Mouse (Mus musculus): ENCODE results near the gene Spty2d1. TPM values are rescaled to one million over a fixed set of nuclear protein-coding genes. Genes with fewer than 3 reads are reported as not detected.

Gene Spty2d1
- polyA plus RNA-seq, 1 experiment from 2014 or later: 23.8 TPM

GRCm38 (mm10) chr7:47022482-47022881, 14.3 kb upstream of the Spty2d1 start:
- no peak overlapping the region for H3K27ac ChIP-seq (ENCODE audit: low read depth)
- no peaks in the 10 kb centered on the region for H3K9me3 ChIP-seq (ENCODE audit: low read depth, low read length)
- H3K4me3 ChIP-seq (ENCODE audit: low read depth, low read length): no peak overlapping the region
- H3K9ac ChIP-seq: no peak overlapping the region
- no peak for TF ChIP-seq CTCF (IDR thresholded peaks at IDR 0.05; ENCODE audit: low read depth)
- WGBS: 58% methylated on average over 8 of the region's 8 CpGs
- DNase-seq (no peak), ATAC-seq (ENCODE audit: insufficient read depth) (no peak)
- no peaks in the 10 kb centered on the region for H3K4me1 ChIP-seq (ENCODE audit: insufficient read depth)
- no peaks in the 10 kb centered on the region for H3K36me3 ChIP-seq (ENCODE audit: insufficient read depth)
- no peak overlapping the region for H3K4me2 ChIP-seq
- H3K27me3 ChIP-seq (ENCODE audit: insufficient read depth, low read length): no peaks in the 10 kb centered on the region

DNA sequence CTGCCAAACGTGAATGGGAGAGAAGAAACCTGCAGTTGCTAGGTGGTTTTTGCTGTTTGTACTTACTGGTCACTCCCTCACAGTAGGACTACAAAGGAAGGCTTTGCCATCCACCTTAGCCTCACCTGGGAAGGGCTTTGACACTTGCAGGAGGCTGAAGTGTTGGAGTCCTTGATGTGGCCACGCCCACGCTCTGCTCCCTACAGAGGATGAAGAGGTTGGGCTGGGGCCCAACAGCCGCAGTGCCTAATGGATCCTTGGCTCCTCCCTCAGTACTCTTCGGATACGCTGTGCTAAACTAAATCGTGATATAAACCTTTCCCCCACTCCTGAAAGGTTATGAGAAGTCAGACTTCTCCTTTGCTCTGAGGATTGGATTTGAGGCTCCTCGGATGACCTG, 12.7 kb upstream of the Spty2d1 start:
- Histone ChIP-seq H3K36me3 (ENCODE audit: insufficient read depth) (no peaks in the 10 kb centered on the region), H3K9ac (0 out of 2 replicates have a peak overlapping the region, but pooled peaks have one; percentile 35), H3K4me2 (peak overlapping the region; percentile 50), H3K27me3 (ENCODE audit: insufficient read depth, low read length) (no peaks in the 10 kb centered on the region), H3K4me1 (ENCODE audit: insufficient read depth) (no peaks in the 10 kb centered on the region), H3K27ac (ENCODE audit: low read depth) (no peak overlapping the region), H3K9me3 (ENCODE audit: low read depth, low read length) (no peaks in the 10 kb centered on the region), H3K4me3 (ENCODE audit: low read depth, low read length) (peak overlapping the region; percentile 14)
- ATAC-seq (ENCODE audit: insufficient read depth) (peak; percentile 69; the same call in 1 of the 2 replicates), DNase-seq (peak; percentile 74)
- WGBS: 6% methylated on average over 8 of the region's 8 CpGs
- TF ChIP-seq CTCF (IDR thresholded peaks at IDR 0.05; ENCODE audit: low read depth): no peak

DNA sequence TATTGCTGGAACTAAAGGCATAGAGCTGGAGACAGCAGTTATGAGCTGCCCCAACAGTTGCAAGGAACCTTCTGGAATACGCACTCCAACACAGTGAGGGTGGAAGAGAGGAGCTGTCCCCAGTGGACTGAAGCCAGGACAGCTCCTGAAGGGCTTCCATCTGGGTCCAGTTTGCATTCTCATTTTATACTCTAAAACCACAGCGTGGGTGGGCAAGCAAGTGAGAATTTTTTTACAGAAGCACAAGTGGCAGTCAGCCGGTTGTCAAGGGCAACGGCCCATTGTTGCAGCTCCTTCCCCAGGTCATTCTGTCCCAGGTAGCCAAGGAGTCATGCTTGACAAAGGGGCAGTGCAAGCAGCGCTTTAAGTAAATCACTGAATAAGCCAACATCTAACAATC, 11.4 kb upstream of the Spty2d1 start:
- Histone ChIP-seq H3K27me3 (ENCODE audit: insufficient read depth, low read length) (no peaks in the 10 kb centered on the region), H3K36me3 (ENCODE audit: insufficient read depth) (no peaks in the 10 kb centered on the region), H3K9ac (no peak overlapping the region), H3K27ac (ENCODE audit: low read depth) (no peak overlapping the region), H3K4me2 (no peak overlapping the region), H3K4me1 (ENCODE audit: insufficient read depth) (peaks cover 7% of the 10 kb centered on the region), H3K9me3 (ENCODE audit: low read depth, low read length) (no peaks in the 10 kb centered on the region), H3K4me3 (ENCODE audit: low read depth, low read length) (no peak overlapping the region)
- ATAC-seq (ENCODE audit: insufficient read depth): no peak
- TF ChIP-seq CTCF (IDR thresholded peaks at IDR 0.05; ENCODE audit: low read depth): no peak
- 51% methylated on average over 5 of the region's 5 CpGs for WGBS
- DNase-seq: peak; percentile 48

DNA sequence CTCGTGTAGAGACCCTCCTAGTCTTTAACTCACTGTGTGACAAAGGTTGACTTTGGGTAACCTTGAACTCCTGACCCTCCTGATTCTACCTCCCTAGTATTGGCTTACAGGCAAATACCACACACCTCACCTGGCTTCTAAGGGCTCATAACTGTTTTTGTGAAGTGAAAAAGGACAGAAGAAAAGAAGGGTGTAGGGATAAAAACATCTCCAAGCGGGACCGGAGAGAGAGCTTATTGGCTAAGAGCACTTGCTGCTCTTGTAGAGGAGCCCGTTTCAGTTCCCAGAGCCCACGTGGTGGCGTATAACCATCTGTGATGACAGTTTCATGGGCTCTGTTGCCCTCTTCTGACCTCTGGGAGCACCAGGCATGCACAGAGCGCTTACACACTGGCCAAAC, 8.9 kb upstream of the Spty2d1 start:
- no peak for ATAC-seq (ENCODE audit: insufficient read depth)
- DNase-seq: no peak
- Histone ChIP-seq H3K4me2 (no peak overlapping the region), H3K4me3 (ENCODE audit: low read depth, low read length) (no peak overlapping the region), H3K4me1 (ENCODE audit: insufficient read depth) (peaks cover 7% of the 10 kb centered on the region), H3K27ac (ENCODE audit: low read depth) (no peak overlapping the region), H3K27me3 (ENCODE audit: insufficient read depth, low read length) (no peaks in the 10 kb centered on the region), H3K36me3 (ENCODE audit: insufficient read depth) (no peaks in the 10 kb centered on the region), H3K9me3 (ENCODE audit: low read depth, low read length) (no peaks in the 10 kb centered on the region), H3K9ac (no peak overlapping the region)
- TF ChIP-seq CTCF (IDR thresholded peaks at IDR 0.05; ENCODE audit: low read depth): no peak
- 72% methylated on average over 7 of the region's 7 CpGs for WGBS

- no peaks in the 10 kb centered on the region for H3K27me3 ChIP-seq (ENCODE audit: insufficient read depth, low read length)
- H3K4me3 ChIP-seq (ENCODE audit: low read depth, low read length): no peak overlapping the region
- no peaks in the 10 kb centered on the region for H3K9me3 ChIP-seq (ENCODE audit: low read depth, low read length)
- no peak overlapping the region for H3K4me2 ChIP-seq
- no peak for ATAC-seq (ENCODE audit: insufficient read depth)
- no peak overlapping the region for H3K27ac ChIP-seq (ENCODE audit: low read depth)
- TF ChIP-seq CTCF (IDR thresholded peaks at IDR 0.05; ENCODE audit: low read depth): no peak
- peaks cover 7% of the 10 kb centered on the region for H3K4me1 ChIP-seq (ENCODE audit: insufficient read depth)
- DNase-seq: no peak
- no peak overlapping the region for H3K9ac ChIP-seq
- H3K36me3 ChIP-seq (ENCODE audit: insufficient read depth): no peaks in the 10 kb centered on the region
- 74% methylated on average over 3 of the region's 3 CpGs for WGBS
Measured at GRCm38 (mm10) chr7:47016602-47017001, 8.4 kb upstream of the Spty2d1 start.

DNA sequence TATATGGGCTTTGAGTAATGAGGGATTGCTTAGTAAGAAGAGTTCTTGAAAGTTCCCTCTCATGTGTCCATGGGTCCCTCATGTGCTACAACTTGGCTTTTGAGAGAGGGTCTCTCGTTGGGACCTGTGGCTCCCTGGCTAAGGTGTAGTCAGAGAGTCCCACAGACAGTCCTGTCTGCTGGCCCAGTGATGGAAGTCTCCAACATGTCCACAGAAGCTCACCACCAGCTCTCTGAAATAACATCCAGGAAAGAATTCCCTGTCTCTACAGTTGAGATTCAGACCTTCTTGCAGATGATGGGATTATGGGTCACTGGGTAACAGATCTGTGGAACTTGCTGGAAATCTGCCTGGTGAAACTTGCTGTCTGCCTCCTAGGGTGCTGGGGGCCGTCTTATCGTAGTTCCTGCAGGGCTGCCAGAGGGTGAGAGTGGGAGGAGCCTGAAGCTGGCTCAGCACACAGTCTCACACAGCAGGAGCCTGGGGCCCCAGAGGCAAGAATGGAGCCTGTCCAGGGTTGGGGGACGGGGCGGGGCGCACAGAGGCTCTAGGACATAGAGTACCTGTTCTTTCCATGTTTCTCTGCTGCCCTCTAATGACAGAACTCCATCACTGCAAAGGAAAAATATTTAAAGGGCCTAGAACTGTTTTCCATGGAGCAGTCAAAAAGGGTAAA, 7.3 kb upstream of the Spty2d1 start:
- H3K9ac ChIP-seq: peak overlapping the region; percentile 23; the same call in 1 of the 2 replicates
- peak; percentile 99 for ATAC-seq (ENCODE audit: insufficient read depth)
- WGBS: 8% methylated on average over 6 of the region's 6 CpGs
- no peaks in the 10 kb centered on the region for H3K36me3 ChIP-seq (ENCODE audit: insufficient read depth)
- peak overlapping the region; percentile 43 for H3K4me2 ChIP-seq
- TF ChIP-seq CTCF (IDR thresholded peaks at IDR 0.05; ENCODE audit: low read depth): peak; percentile 78
- H3K4me1 ChIP-seq (ENCODE audit: insufficient read depth): peaks cover 7% of the 10 kb centered on the region
- H3K27ac ChIP-seq (ENCODE audit: low read depth): peak overlapping the region; percentile 84
- peak; percentile 93 for DNase-seq
- H3K27me3 ChIP-seq (ENCODE audit: insufficient read depth, low read length): no peaks in the 10 kb centered on the region
- H3K9me3 ChIP-seq (ENCODE audit: low read depth, low read length): no peaks in the 10 kb centered on the region
- no peak overlapping the region for H3K4me3 ChIP-seq (ENCODE audit: low read depth, low read length)

- Histone ChIP-seq H3K4me2 (peak overlapping the region; percentile 43; the same call in 1 of the 2 replicates), H3K36me3 (ENCODE audit: insufficient read depth) (no peaks in the 10 kb centered on the region), H3K4me3 (ENCODE audit: low read depth, low read length) (no peak overlapping the region), H3K27ac (ENCODE audit: low read depth) (peak overlapping the region; percentile 84), H3K4me1 (ENCODE audit: insufficient read depth) (peaks cover 7% of the 10 kb centered on the region), H3K27me3 (ENCODE audit: insufficient read depth, low read length) (no peaks in the 10 kb centered on the region), H3K9me3 (ENCODE audit: low read depth, low read length) (no peaks in the 10 kb centered on the region), H3K9ac (no peak overlapping the region)
- DNase-seq (peak; percentile 58), ATAC-seq (ENCODE audit: insufficient read depth) (no peak)
- WGBS: 49% methylated on average over 10 of the region's 11 CpGs
- no peak for TF ChIP-seq CTCF (IDR thresholded peaks at IDR 0.05; ENCODE audit: low read depth)
Measured at GRCm38 (mm10) chr7:47014564-47015389, 6.6 kb upstream of the Spty2d1 start.

Measured in lung, embryonic 14.5 days (tissue).